Mouse (Mus musculus) naive thymus-derived CD4-positive, alpha-beta T cell, adult 2 months (primary cell): ENCODE data around the gene Irf9.

Experiments
- DNase-seq: peaks from one replicate; pipeline ENCODE4 v3.0.0-alpha.2; 2011; ENCODE audit warnings: low read depth

Gene Irf9

GRCm38 (mm10) chr14:55615876-55616275, 12.5 kb downstream of the Irf9 start:
- DNase-seq: no peak

DNA sequence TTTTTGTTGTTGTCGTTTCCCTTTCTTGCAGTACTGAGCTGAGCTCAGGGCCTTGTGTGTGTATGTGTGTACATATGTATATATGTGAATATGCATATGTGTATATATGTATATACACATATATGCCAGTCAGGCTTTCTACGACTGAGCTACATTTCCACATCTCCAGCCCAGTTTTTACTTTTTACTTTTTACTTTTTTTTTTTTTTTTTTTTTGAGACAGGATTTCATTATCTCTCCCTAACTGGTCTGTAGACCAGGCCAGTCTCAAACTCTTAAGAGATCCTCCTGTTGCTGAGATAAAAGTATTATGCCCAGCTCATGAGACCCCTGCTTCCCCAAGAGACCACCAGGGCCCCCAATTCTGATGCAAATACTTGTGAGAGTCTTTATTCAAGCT, 13.5 kb downstream of the Irf9 start:
- DNase-seq: no peak

DNA sequence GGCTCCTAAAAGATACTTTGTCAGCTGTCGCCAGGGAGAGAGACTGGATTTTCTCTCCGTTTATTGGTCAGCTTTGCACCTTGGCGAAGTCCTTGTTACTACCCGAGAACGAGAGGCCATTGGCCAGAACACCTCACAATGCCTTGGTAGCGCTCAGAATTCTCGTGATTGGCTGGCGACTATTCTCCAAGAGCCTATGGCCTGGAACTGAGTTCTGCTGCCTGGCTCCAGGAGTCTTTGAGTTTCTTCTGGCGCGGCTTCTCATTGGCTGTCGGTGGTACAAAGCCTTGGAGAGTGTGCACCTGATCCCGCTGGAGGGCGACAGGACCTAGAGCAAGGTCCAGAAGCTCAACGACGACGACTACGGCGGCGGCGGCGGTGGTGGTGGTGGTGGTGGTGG, 14.5 kb downstream of the Irf9 start, which contains the start of gene Rec8:
Gene Rec8 (plus strand): TSS at position 216 of the 400 bp plus-strand sequence.
- peak; percentile 60 for DNase-seq

DNA sequence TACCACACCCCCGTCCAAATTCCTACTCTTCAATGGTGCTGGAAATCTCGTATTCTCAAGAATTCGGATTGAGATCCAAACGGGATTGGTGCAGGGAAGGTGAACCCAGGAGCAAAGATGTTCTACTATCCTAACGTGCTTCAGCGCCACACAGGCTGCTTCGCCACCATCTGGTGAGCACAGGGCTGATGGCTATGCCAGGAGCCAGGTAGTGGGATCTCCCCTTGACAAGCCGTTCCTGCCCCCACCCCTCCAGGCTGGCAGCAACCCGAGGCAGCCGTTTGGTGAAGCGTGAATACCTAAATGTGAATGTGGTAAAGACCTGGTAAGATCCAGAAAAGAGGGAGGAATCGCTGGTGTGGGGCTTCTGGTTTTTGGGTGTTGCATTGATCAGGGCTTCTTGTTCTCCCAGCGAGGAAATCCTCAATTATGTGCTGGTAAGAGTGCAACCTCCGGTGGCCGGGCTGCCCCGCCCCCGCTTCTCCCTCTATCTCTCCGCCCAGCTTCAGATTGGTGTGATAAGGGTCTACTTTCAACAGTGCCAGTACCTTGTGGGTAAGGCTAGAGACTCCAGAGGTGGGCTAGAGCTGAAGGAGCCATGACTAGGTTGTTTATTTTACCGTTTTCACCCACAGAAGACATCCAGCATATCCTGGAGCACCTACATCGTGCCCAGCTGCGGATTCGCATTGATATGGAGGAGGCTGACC, 15.3 kb downstream of the Irf9 start:
- no peak for DNase-seq

DNA sequence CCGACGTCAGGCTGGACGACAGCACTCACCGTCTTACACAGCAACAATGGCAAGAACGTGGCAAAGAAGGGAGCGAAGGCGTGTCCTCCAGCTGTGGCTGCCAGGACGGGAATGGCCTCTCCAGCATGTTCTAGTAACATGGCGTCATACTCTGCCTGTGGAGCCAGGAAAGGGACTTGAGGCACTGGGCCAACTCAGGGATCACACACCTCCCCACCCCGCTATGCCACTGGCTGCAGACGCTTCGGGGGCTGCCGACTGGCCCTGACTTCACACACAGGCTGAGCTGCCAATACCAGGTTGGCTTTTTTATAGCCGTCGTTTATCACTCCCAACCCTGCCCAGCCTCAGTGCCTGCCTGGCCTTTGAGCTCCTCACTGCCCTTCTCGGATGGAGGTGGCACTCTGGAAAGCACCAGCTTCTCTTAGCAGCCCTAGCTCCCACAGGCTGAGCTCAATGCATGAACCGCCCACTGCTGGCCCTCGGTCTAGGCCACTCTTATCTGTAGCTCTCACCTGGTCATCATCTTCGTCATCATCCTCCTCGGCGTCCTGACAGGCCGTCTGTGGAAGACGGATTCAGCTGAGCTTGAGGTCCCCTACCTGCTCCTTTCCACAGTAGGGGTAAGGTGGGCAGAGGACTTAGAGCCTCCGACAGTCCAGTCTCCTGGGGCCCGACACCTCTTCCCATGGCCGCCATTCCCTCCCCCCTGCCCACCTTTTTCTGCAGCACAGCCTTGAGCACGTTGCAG, 24.9 kb downstream of the Irf9 start:
- DNase-seq: no peak

- DNase-seq: peak; percentile 88
These were observed 25.9 kb downstream of the Irf9 start for GRCm38 (mm10) chr14:55629312-55629711.

DNA sequence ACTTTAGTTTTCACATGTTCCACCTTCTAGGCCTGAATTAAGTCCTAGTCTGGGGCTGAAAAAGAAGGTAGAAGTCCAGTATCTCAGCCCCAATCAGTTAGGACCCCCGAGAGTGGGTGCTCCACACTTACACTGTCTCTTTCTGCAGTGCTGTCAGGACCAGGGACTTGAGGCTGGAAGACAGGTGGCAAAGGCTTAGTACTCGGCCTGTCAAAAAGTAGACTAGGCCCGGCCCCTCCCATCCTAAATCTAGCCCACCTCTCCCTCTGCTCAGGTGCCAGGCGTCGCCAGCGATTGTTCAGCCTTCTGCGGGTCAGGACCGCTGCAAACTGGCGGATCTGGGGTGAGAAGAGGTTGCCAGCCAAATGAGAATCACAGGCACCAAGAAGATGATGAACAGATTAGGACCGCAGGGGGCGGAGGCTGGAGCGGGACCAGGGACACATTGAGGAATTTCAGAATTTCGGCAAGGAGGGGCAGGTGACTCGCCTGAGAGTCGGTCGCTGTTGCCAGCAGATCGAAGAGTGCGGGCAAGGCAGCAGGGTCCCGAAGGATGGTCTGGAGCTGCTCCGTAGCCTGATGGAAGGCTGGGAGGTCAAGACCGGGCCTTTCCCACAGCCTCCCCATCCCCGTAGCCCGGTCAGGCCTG, 31.6 kb downstream of the Irf9 start:
- DNase-seq: no peak

DNA sequence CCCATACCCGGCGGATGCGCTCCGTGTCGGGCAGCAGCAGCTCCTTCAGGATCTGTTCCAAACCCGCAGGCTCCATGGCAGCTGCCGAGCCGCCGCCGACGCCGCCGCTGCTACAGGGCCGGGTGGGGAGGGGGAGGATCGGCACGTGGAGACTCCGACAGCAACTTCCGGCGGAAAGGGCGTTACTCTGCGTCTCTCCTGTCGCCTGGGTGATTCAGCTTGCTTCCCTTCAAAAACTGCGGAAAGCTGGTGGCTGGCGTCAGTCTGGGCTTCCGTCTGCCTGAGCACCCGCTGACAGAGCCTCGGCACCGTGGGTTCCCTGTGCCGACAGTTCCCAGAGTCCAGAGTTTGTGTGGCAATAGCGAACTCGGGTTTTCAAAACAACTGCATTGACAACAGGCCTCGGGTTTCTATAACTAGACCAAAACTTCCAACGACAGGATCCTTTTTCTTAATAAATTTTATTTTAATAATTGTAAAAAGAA, 32.2 kb downstream of the Irf9 start, which contains the start of gene Ipo4:
Gene Ipo4 (minus strand): TSS at position 435 of the 485 bp plus-strand sequence.
- peak; percentile 91 for DNase-seq

GRCm38 (mm10) chr14:55637795-55638194, 34.4 kb downstream of the Irf9 start, which contains the start of gene Gm49378:
TSS of gene Gm49378 (minus strand) at chr14:55637895.
- DNase-seq: no peak

DNA sequence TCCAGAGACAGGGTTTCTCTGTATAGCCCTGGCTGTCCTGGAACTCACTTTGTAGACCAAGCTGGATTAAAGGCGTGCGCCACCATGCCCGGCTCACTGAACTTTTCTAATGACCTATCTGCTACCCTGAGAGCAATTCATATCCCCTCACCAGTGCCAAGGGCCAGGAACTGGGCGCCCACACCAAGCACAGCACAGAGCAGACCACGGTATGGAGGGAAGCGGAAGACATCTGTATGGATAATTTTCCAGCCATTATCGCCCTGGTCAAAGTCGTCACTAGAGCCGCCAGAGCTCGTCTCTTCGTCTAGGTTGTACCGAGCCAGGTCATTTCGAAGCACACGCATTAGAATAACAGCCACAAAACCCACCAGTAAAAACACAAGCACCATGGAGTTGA, 37.4 kb downstream of the Irf9 start:
- DNase-seq: no peak

GRCm38 (mm10) chr14:55641291-55641690, 37.9 kb downstream of the Irf9 start:
- no peak for DNase-seq

- no peak for DNase-seq
These were observed 39.3 kb downstream of the Irf9 start for GRCm38 (mm10) chr14:55642679-55643059.

GRCm38 (mm10) chr14:55643060-55643907, 39.9 kb downstream of the Irf9 start, which contains the start of gene Tm9sf1:
TSS of gene Tm9sf1 (minus strand) at chr14:55643806.
- DNase-seq: peak; percentile 84

GRCm38 (mm10) chr14:55644261-55644888, 41.0 kb downstream of the Irf9 start:
- peak; percentile 67 for DNase-seq

GRCm38 (mm10) chr14:55649884-55650283, 46.5 kb downstream of the Irf9 start, which contains the start of gene Tssk4:
TSS of gene Tssk4 (plus strand) at chr14:55650184.
- DNase-seq: no peak

- no peak for DNase-seq
These were observed 48.2 kb downstream of the Irf9 start for GRCm38 (mm10) chr14:55651528-55651927.

DNA sequence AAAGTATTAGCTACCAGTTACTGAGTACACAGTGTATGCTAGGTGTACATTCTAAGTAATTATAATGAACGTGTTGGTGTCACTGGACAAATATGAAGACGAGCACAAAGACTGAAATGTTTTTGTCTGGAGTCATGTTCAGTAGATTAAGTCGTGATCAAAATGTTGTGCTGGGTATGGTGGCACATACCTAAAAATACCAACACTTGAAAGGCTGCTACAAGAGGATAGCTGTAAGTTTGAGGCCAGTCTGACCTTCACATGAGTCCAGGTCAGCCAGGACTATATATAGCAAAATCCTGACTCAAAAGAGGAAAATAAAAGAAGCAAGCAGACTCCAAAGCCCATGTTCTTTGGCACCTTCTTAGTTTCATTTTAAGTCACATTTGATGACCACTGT, 53.6 kb downstream of the Irf9 start:
- DNase-seq: no peak

DNA sequence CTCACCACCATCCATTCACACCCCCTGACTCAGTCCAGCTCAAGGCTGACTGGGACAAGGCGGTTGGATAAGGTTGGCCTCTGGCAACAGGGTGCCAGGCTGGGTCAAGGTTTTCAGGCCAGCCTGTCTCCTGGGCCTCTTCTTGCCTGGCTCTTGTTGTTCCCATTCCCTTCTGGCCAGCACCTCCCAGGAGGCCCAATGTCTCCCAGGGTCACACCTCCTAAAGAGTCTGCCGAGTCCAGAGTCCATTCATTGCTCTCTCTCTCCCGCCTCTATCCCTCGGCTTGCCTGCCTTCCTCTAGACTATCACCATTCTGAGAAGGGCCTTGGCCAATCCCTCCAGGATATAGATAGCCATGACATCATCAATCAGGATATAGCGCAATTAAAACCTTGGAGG, 54.6 kb downstream of the Irf9 start:
- DNase-seq: no peak
